Mouse (Mus musculus): ENCODE data around the gene Ephb1.

- TF ChIP-seq CTCF (conservative IDR thresholded peaks at IDR 0.05; ENCODE audit: low read length) (no peak), POU5F1 (IDR thresholded peaks at IDR 0.05; ENCODE audit: borderline replicate concordance, low read length) (no peak), NANOG (IDR thresholded peaks at IDR 0.05; ENCODE audit: borderline replicate concordance, low read length) (no peak)
Observed at GRCm38 (mm10) chr9:102088598-102088997, 265.9 kb downstream of the Ephb1 start.

Measured in E14TG2a.4 (cell line).